Mouse (Mus musculus) embryonic fibroblast, embryonic 13.5 days (primary cell): Measurements from ENCODE around the gene 9130019O22Rik.

Experiments used
- CTCF ChIP-seq: IDR thresholded peaks from 2 replicates; pipeline ENCODE4 v1.5.1; 2011; ENCODE audit warnings: mild to moderate bottlenecking, control low read depth, low read length, moderate library complexity, borderline replicate concordance; ENCODE audit not compliant: insufficient read depth
- POLR2A ChIP-seq: IDR thresholded peaks from 2 replicates; pipeline ENCODE4 v1.6.1; 2011; ENCODE audit warnings: low read depth, mild to moderate bottlenecking, control low read depth, low read length, moderate library complexity

GRCm38 (mm10) chr7:127378310-127378921, 8.6 kb downstream of the 9130019O22Rik start:
- TF ChIP-seq CTCF, result no peak
- no peak for TF ChIP-seq POLR2A
